Mouse (Mus musculus) frontal cortex, adult 2 months (tissue): ENCODE measurements around the gene Polr3gl. TPM values are rescaled to one million over a fixed set of nuclear protein-coding genes. Genes with fewer than 3 reads are reported as not detected.
A peak's percentile ranks its signal among the peaks of the same experiment; 100 is the strongest.
"Not testable (repeated sequence)": the region's sequence is repeated elsewhere in the genome, so short reads cannot be mapped to it uniquely, and the experiment has no call there.

ENCODE experiments used
- DNase-seq, 2 experiments: peaks; one replicate each; pipeline ENCODE4 v3.0.0; 2022; ENCODE audit warnings: low spot score in 1 of 2; ENCODE audit errors: extremely low spot score in 1 of 2
- polyA plus RNA-seq: library from polyadenylated mRNA; depleted of rRNA; stranded (reverse); fragments of >200 nt; gene quantifications from 2 replicates; pipeline ENCODE4 v1.2.3, GENCODE M21; 2012; rRNA removed

Polr3gl gene
- 67.3 and 84.3 TPM in 2 replicates for polyA plus RNA-seq

DNA sequence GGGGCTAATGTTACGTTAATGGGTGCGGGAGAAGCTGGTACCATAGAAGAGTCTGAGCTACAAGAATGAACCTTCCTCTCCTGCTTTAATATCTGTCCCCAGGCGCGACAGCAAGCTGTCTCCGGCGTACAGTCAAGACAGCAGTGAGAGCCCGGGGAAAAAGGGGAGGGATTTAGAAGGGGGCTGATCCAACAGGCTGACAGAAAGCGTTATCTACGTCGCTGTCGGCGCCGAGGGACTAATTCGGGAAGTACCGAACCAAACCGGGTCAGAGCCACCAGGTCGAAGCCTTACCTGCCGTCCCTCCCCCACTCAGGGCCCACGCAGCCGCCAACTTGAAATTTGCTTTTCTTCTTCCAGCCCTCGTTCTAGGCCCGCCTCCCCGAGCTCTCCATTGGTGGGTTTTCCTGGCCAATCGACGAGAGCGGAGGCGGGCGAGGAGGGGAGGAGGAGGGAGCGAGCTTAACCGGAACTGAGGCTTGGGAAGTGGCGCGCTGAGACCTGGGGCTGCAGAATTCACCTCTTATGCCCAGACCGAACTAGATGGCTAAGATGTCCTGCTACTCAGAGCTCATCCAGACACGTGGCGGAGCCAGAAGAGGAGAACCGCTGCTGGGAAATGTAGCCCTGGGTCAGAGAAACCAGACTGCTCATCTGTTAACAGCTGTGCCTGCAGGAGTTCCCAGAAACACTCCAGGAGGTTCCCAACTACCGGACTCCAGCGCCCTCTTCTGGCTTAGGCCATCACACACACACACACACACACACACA is at the start of gene Polr3gl:
Gene Polr3gl (minus strand): TSS at position 392 of the 771 bp plus-strand sequence.
- peak; percentile 89 to 95 for DNase-seq

- DNase-seq: peak in 1 of 2 experiments; percentile 78
Measured at GRCm38 (mm10) chr3:96639219-96639618, 45.2 kb upstream of the Polr3gl start.

DNA sequence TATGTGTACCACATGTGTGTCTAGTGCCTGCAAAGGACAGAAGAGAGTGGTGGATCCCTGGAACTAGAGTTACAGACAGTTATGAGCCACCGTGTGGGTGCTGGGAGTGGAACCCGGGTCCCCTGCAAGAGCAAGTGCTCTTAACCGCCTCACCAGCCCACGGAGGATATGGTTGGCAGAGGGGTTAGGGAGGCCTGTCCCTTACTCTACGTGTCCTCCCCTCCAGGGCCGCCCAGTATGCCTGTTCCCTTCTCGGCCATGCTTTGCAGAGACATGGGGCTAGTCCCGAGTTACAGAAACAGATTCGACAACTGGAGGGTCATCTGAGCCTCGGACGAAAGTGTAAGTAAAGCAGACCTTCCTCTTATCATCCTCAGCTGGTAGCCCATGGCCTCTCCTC is 42.5 kb upstream of the Polr3gl start:
- no peak for DNase-seq

GRCm38 (mm10) chr3:96635906-96636305 is 41.9 kb upstream of the Polr3gl start:
- no peak for DNase-seq

DNA sequence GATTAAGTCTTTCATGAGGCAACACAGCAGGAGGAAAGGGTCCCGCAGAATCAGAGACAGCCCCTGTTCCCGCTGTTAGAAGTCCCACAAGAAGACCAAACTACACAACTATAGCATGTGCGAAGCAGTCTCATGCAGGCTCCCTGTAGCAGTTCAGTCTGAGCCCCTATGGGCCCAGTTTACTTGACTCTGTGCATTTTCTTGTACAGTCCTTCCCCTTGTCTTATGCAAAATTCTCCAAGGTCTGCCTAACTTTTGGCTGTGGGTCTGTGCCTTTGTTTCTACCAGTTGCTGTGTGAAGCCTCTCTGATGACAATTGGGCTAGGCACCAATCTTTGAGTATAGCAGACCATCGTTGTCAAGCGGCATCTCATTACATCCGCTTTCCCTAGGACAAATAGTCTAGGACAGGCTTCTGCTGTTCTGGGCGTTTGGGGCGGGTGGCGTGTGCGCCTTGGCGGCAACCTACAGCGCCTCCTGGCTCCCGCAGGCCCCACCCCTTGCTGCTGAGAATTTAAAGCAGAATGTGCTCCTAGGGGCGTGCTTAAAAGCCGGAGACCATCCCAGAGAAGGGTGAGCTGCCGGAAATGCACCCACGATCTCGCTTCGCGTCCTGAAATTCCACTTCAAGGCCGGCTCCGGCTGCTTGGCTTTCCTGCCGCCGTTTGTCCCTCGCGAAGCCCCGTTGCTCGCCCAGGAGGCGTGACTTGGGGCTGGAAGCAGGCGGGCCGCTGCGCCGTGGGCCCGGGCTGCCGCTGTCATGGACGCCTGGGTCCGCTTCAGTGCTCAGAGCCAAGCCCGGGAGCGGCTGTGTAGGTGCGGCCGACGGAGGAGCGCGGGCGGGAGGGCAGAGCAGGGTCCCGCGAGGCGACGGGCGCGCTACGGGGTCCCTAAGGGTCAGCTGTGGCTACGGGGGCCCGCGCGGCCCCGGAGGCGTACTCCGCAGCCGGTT is 41.2 kb upstream of the Polr3gl start, which contains the start of the genes Pex11b and Gm42957:
Gene Pex11b (plus strand): TSS at position 449 of the 952 bp plus-strand sequence.
Gene Gm42957 (plus strand): TSS at position 547 of the 952 bp plus-strand sequence.
- peak; percentile 75 to 91 for DNase-seq

DNA sequence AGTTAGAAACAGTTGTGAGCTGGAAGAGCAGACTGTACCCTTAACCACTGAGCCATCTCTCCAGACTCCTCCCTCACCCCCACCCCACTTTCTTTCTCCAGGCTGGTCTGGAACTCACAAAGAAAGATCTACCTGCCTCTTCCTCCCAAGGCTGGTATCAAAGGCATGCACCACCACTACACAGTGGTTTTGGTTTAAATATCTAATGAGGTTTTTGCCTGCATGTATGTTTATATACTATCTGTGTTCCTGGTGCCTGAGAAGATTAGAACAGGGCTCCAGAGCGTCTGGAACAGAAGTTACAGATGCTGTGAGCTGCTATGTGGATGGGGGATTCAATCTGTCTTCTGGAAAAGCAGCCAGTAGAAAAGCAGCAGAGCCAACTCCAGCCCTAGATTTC is 40.0 kb upstream of the Polr3gl start:
- no peak for DNase-seq

DNA sequence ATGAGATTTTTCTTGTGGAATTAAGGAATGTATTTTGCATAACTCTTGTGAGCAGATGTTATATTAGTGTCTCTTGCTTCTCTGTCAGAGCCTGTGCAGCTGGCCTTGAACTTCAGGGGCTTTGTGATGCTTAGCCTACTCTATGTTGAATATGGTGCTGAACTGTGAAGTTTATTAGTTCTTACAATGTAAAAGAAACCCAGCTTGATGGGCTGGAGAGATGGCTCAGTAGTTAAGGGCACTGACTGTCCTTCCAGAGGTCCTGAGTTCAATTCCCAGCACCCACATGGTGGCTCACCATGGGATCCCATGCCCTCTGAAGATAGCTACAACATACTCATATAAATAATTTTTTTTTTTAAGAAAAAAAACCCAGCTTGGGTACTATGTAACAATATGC is 38.1 kb upstream of the Polr3gl start:
- DNase-seq: no peak

GRCm38 (mm10) chr3:96629729-96630600 is 36.0 kb upstream of the Polr3gl start, which contains the start of gene Rbm8a:
Gene Rbm8a, plus strand, starts transcription at chr3:96629933.
- DNase-seq: peak; percentile 96 to 99

DNA sequence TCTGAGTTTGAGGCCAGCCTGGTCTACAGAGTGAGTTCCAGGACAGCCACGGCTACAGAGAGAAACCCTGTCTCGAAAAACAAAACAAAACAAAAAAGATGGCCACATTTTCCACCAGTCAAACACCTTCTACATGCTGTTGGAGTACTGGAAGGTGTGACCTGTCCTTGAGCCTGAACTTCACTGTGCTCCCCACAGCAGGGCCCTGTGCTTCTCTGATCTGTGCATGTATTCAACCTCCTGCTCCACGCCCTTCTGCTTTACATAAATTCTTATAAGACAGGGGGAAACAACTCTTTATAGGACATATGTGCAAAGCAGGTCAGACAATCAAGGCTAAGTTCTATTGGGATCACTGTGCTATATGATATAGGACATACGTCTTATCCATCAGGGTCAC is 29.2 kb upstream of the Polr3gl start:
- DNase-seq: no peak

- DNase-seq: no peak
Measured at GRCm38 (mm10) chr3:96617941-96618340, 24.0 kb upstream of the Polr3gl start.

GRCm38 (mm10) chr3:96606618-96607017 is 12.6 kb upstream of the Polr3gl start:
- DNase-seq: no peak

DNA sequence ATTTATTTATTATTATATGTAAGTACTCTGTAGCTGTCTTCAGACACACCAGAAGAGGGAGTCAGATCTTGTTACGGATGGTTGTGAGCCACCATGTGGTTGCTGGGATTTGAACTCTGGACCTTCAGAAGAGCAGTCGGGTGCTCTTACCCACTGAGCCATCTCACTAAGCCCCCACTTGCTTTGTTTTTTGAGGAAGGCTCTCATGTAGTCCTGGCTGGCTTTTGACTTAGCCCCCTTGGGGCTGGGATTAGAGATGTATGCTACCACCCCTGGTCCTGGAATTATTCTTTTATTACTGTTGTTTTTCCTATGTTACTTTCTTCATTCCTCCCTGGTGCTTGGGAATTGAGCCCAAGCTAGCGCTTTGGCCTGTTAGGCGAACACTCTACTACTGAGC is 12.0 kb upstream of the Polr3gl start:
- not testable (repeated sequence) for DNase-seq

- no peak for DNase-seq
Measured at GRCm38 (mm10) chr3:96603311-96603710, 9.3 kb upstream of the Polr3gl start.

DNA sequence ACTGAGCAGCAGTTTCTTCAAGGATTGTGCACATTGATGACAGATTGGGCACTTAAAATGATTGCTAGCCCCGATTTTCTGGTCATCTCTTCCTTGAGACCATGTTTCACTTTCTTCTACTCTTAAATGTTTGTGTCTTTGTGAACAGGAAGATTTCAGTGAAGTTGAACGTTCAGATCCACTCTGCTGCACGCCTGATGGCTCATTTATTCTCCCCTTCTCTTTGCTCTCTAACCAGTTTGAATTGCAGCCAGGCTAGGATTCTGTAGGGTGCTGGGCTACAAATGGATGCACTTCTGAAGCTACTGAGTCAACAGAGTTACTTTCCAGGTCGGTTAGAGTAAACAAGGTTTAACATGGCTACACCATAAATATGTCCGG is 8.7 kb upstream of the Polr3gl start:
- DNase-seq: no peak

- no peak for DNase-seq
Measured at GRCm38 (mm10) chr3:96601941-96602703, 8.1 kb upstream of the Polr3gl start.

DNA sequence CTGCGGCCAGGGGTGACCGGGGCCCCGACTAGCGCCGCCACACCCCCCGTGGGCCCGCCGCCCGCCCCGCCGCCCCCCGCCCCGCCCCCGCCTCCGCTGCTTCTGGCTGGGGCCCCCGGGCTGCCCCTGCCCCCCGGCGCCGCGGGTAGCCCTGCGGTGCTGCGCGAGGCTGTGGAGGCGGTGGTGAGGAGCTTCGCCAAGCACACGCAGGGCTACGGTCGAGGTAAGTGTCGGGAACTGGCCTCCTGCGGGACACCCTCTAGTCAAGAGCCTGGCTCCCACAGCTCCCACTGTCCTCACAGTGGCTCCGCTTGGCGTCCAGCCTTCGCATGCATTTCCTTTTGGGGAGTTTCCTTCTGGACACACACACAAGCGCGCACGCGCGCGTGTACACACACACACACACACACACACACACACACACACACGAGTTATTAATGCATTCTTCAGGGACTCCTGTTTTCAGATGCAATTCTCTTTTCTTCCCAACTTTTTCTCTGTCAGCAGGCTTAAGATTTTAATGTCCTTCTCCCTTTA is 7.3 kb upstream of the Polr3gl start:
- DNase-seq: no peak

DNA sequence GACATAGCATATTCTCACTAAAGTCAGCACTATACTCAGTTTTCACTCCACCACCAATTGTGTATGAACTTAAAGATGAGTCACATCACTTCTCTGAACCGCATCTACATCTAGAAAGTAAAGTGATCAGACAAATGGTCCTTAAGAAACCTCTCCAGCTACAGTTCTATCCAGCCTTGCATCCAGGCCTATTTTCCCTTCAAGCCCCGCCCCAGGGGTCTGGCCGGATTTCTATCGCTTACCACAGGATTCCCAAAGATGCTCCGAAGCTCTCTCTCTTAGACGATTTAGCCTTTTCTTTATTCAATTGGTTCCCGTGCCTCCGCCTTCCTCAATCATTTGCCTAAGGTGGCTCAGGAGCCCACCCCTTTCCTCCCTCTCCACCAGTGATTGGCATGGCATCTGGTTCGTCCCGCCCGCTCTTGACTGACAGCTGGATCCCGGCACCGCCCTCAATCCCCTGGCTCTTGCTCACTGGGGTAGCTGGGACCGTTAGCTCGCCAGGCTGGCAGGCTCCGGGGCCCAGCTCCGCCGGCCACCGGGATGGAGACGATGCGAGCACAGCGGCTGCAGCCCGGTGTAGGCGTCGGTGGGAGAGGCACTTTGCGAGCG is 6.8 kb upstream of the Polr3gl start, which contains the start of gene Lix1l:
Gene Lix1l (plus strand): TSS at position 511 of the 612 bp plus-strand sequence.
- peak; percentile 93 to 95 for DNase-seq

DNA sequence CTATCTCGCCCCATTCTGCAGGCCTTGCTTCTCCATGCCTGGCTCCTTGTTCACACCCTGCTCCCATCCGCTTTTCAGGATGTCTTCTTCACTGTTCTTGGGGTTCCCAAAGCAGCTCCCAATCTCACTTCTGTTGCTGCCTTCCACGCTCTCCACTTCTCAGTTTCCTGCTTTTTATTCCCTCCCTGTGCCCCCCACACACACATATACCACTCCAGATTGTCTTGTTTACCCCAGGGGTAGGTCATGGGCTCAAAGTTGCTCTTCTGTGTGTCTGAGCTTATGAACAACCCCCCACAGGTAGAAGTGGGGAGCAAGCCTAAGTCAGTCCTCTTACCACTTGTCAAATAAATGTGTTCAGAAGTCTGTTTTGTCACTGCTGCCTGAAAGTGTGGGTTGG is 5.4 kb upstream of the Polr3gl start:
- DNase-seq: no peak

- DNase-seq: no peak
Measured at GRCm38 (mm10) chr3:96599069-96599393, 5.0 kb upstream of the Polr3gl start.
